Mouse (Mus musculus): ENCODE data around the gene Isg15. TPM values are rescaled to one million over a fixed set of nuclear protein-coding genes. Genes with fewer than 3 reads are reported as not detected.

Gene Isg15
- total RNA-seq, 2 experiments from 2014 or later: 70.9 to 185 TPM

DNA sequence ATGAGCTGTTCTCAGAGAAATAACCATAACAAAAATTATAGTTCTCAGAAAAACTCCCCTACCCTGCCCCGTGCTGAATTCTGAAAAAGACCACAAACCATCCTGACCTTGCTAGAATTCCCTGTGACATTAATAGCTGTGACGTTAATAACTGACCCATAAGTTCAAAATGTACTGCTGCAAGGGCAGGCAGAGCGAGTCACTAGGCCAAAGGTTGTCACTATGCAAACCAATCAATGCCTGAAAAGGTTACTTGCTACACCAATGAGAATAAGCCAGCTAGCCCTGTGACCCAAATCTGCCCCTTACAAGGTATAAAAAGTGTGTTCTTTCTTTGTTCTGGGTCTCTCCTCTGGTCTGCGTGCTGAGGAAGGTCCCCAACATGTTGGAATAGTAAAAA lies 8.3 kb upstream of the Isg15 start:
- no peak for ATAC-seq (replicated peaks; ENCODE audit: low FRiP score, poor library complexity, severe bottlenecking)

DNA sequence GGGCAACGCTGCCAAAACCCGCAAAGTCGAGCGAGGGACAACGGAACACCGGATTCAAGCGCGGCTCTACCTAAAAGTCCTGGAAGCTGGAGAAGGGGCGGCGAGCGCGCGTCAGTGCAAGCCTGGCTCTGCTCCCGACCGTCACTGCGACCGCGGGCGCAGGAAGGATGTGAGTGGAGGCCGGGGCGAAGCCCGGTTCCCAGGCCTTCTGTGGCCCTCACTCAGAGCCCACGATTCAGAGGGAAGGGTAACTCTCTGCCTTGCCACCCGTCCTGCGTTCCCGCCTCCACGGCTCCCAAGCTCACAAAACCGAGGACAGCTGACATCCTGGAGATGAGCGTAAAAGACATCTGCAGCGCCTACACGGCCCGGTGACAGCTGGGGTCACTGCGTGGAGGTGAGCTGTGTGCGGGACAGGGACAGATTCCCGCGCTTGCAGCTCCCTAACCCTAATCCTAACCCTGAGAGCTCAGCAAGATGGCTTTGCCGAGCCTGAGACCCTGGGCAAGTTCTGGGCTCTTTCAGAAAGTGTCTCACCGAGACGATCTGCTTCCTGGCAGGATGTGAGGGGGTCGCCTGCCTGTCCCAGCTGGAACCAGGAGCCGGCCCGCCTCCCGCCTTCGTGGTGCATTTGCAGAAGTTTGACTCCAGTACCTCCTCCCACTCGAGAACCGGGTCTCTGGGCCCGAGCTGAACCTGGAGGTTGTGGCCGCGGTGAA lies 3.0 kb upstream of the Isg15 start:
- ATAC-seq (replicated peaks; ENCODE audit: low FRiP score, poor library complexity, severe bottlenecking): 0 out of 2 replicates have a peak, but pooled peaks have one; percentile 10

GRCm38 (mm10) chr4:156203001-156203412 lies 2.4 kb upstream of the Isg15 start, which contains the start of gene AW011738:
Gene AW011738 (plus strand): TSS chr4:156203304.
- peak; percentile 73 for ATAC-seq (replicated peaks; ENCODE audit: low FRiP score, poor library complexity, severe bottlenecking)

- peak; percentile 71 for ATAC-seq (replicated peaks; ENCODE audit: low FRiP score, poor library complexity, severe bottlenecking)
Measured at GRCm38 (mm10) chr4:156202462-156202893, 1.9 kb upstream of the Isg15 start.

- ATAC-seq (replicated peaks; ENCODE audit: low FRiP score, poor library complexity, severe bottlenecking): peak; percentile 75
Measured at GRCm38 (mm10) chr4:156197829-156198205, 2.8 kb downstream of the Isg15 start.

DNA sequence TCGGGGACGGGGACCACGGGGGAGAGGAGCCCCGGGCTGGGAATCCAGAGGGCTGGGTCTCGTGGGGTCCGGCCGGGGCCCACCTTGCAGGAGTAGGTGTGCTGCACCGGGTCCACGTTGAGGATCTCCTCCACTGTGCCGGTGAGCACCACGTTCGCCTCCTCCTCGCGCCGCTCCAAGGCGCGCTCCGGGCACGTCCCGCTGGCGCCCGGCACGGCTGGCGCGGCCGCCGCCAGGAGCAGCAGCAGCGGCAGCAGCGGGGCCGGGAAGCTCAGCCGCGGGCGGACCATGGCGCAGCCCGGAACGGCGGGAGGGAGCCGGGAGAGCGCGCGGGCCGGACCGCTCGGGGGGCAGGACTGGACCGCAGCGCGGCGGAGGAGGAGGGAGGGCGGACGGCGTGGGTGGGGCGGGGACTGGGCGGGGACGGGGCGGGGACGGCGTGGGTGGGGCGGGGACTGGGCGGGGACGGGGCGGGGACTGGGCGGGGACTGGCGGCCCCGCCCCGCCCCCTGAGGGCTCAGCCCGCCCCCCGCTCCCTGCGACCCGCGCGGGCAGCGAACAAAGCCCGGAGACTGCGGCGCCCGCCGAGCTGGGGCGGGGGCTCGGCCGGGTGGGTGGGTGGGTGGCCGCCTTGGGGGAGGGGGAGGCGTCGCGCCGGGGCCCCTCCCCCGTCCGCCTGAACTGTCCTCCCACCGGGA lies 3.3 kb downstream of the Isg15 start, which contains the start of gene Agrn:
Agrn (minus strand) TSS at position 358 of the 698 bp plus-strand sequence.
- peak; percentile 44; the same call in 1 of the 2 replicates for ATAC-seq (replicated peaks; ENCODE audit: low FRiP score, poor library complexity, severe bottlenecking)

DNA sequence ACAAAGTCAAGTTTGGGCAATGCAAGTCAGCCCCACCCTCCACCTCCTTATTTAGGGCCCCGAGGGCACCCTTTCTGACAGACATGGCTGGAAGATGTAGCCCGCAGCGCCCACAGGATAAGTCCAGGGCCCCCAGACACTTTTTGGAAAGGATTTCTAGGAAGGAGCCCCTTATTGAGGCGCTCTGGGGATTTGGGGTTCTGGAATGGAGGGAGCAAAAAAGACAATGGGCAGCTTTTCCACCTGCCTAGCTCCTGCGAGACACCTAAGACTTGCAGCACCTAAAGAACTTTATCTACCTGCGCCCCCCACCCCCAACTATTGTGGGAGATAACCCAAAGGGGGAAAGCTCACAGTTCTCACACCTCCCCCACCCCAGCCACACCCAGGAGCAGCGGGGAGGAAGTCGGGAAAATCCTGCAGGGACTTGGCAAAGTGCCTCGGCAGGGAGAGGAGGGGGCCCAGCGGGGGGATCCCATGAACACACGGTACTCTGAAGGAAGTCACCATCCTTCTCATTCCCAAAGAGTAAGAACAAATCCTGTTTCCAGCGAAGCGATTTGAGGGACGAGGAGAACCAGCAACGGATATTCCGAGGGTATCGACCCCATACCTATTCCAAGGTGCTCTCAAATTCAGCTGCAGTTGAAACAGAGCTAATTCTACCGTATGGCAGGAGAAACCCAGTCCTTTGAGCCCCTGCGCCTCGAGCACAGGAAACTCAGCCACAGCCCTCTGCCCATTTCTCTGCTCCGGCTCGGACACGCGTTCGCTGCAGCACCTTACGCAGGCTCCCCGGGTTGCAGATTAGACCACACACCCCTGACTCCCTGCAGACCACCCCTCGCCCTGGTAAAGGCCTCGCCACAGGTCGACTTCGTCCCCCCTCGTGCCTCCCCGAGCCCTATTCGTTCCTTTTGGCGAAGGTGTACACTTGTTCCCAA lies 4.4 kb downstream of the Isg15 start:
- ATAC-seq (replicated peaks; ENCODE audit: low FRiP score, poor library complexity, severe bottlenecking): no peak

DNA sequence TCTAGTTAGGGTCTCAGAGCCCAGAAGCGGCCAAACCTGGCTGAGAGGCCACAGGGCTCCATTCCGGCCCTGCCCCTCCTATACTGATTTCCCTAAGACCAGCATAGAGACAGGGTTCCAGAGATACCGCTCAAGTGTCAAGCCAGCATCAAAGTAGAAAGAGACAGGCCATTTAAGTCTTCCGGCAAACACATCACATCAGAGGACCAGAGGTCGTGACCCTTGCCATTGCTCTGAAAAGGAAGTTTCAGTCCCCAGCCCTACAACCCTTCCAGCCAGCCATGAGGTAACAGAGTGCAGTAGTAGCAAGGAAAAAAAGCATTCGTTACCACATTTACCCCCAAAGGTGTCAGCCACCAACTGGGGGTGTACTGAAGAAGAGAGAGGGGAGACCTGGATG lies 6.3 kb downstream of the Isg15 start:
- no peak for ATAC-seq (replicated peaks; ENCODE audit: low FRiP score, poor library complexity, severe bottlenecking)

DNA sequence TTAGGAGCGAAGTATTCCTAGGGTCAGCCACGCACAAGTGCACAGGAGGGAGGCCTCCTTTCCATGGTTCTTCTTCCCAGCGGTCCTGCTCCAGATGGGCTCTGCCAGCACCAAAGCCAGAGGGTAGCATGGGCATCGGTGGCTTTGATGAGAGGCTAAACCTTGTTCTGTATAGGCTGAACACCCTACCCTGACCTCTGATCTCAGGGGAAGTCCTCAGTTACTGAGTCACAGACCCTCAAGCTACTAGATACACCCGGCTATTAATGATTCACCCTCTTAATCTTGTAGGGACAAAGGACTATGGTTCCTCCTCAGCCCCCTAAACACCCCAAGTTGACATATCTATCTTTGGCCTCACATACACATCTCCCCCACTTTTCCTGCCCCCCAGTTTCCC lies 6.7 kb downstream of the Isg15 start:
- no peak for ATAC-seq (replicated peaks; ENCODE audit: low FRiP score, poor library complexity, severe bottlenecking)

DNA sequence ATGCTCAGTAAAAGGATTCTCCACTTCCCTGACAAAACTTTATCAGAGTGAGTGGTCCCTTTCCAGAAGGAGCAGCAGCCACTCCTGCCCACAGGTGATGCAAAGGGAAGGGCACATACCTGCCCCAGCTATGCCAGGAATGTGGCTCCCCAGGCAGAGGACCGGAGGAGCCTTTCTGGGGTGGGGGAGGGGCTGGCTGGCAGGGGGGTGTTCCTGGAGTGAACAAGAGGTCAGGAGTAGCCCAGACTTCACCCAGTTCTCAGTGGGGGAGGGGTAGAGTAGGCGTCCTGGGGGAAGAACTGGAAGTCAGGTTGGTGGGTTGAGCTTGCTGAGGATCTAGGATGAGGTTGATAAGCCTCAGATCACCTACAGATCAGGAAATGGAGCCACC lies 7.4 kb downstream of the Isg15 start:
- ATAC-seq (replicated peaks; ENCODE audit: low FRiP score, poor library complexity, severe bottlenecking): no peak

DNA sequence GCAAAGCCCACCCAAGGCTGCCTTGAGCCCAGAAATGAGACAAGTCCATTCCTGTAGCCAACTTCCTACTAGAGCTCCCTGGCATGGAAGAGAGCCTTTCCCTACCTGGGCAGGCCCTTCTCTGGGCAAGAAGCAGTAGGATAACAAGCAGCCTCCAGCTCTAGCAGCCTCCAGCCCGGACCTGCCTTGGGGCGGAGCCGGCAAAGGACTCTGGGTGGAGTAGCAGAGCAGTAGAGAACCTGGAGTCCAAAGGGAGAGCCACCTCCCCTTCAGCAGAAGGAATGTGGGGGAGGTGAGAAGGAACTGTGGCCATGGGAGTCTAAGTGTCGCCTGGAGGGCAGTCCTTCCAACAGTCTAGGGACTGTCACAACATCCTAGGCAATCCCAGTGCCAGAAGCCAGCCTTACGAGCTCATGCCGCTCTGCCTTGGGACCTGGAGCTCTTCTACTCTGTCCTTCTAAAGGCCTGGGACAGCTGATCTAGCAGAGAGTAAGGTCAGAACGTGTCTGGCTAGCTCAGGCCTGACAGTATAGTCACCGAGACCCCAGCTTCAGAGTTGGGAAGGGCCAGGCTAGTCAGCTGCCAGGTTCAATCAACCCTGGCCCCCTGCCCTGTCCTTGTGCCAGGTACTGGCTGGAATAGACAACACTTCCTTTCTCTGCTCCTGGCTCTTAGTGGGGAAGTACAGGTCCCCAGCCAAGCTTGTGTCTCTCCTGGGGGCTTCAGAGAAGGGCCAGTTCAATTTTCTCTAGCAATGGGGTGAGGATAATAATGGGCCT lies 8.0 kb downstream of the Isg15 start:
- peak; percentile 57 for ATAC-seq (replicated peaks; ENCODE audit: low FRiP score, poor library complexity, severe bottlenecking)

DNA sequence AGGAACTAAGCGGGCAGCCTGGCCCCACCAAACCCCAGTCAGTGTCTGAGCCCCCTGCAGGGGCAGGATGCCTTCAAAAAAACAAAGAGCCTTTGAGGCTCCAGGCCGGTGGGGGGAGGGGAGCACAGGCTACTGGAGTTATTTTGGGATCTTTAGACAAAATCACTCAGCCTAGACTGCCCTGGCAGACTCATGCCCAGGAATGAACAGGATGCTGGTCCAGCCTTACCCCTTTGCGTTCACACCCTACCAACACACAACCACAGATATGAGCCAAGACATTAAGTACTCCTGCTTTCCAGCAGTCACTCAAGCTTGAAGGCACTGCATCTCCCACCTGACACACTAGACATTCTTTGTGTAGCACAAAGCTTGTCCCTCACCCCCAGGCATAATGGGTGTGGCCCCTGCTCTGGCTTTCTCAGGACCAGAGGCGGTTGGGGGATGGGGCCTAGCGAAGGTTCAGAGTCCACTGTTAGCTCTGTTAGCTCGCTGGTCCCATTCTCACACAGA lies 11.8 kb downstream of the Isg15 start:
- ATAC-seq (replicated peaks; ENCODE audit: low FRiP score, poor library complexity, severe bottlenecking): no peak

GRCm38 (mm10) chr4:156188162-156188810 lies 12.3 kb downstream of the Isg15 start:
- ATAC-seq (replicated peaks; ENCODE audit: low FRiP score, poor library complexity, severe bottlenecking): no peak

GRCm38 (mm10) chr4:156185950-156186850 lies 14.4 kb downstream of the Isg15 start:
- ATAC-seq (replicated peaks; ENCODE audit: low FRiP score, poor library complexity, severe bottlenecking): 0 out of 2 replicates have a peak, but pooled peaks have one; percentile 13

- ATAC-seq (replicated peaks; ENCODE audit: low FRiP score, poor library complexity, severe bottlenecking): no peak
Measured at GRCm38 (mm10) chr4:156185456-156185949, 15.1 kb downstream of the Isg15 start.

DNA sequence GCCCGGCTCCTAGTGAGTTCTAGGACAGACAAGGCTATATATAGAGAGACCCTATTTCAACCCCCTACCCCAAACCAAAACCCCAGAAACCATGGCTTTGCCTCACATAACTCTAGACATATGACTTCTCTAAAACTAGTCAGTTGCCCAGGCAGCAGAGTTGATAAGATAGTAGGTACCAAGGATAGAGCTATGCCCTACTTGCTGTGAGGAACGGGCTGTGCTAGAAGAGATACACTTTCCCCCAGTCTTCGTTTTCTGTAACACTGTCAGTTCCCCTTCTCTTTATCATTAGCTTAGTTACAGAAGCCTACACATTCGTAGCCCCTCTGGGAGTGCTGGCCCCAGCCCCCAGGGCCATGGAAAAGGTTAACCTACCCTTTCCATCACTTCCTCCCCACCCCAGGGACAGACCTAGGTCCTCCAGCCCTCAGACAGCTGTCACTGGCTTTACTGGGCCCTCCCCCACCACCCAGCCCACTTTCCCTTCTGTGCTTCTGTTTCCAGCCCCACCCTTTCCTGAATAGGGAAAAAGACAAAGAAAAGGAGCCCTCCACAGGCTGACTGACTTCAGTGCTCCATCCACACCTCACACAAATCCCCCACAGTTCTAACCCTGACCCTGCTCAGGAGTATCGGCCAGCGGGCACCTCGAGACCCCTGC lies 16.2 kb downstream of the Isg15 start:
- no peak for ATAC-seq (replicated peaks; ENCODE audit: low FRiP score, poor library complexity, severe bottlenecking)

DNA sequence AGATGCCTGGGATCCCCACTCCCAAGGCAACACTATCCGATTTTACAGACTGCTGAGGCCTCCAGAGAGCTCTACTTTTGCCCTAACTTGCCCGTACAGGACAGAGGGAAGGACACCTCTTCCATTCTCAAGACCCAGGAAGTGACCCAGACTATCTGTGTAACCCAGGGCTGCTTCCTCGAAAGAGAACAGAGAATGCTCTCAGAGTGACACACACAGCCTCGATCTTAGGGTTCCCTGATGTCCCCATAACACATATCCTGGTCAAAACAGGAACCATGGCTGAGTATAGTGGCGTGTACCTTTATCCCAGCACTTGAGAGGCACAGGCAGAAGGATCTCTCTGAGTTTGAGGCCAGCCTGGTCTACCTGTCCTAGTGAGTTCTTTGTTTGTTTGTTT lies 16.9 kb downstream of the Isg15 start:
- no peak for ATAC-seq (replicated peaks; ENCODE audit: low FRiP score, poor library complexity, severe bottlenecking)

Measured in erythroblast, adult 5-6 weeks (primary cell).